ENCODE assay signal across 20 mouse cellular contexts in genomic region chr9:105705011-105705410, GRCm38 (mm10).
"Had no signal": no experiment of that assay in that cellular context is flagged by ENCODE, and none has a peak within 500 bp of the region (broad histone marks: within the 10 kb centered on the region; RNA-seq: fewer than 3 reads in every experiment).

No protein-coding gene starts in this region.

- ATAC-seq: lung, postnatal 0 days; midbrain, embryonic 16.5 days had no signal

- H3K4me3 ChIP-seq: lung, embryonic 15.5 days; megakaryocyte, embryonic 14.5 days; myocyte; neural tube, embryonic 13.5 days; neural tube, embryonic 15.5 days had no signal

- H3K36me3 ChIP-seq: lung, embryonic 15.5 days; neural tube, embryonic 13.5 days; neural tube, embryonic 15.5 days had no signal

- H3K9me3 ChIP-seq: lung, embryonic 15.5 days; megakaryocyte, embryonic 14.5 days; neural tube, embryonic 13.5 days; neural tube, embryonic 15.5 days had no signal

- DNase-seq: lung, adult 2 months; lung, postnatal 14 days; lung, postnatal 36 days; midbrain, embryonic 14.5 days; right cerebral cortex, adult 18-20 months; right cerebral cortex, postnatal 25 days; right cerebral cortex, postnatal 4 days; spleen, adult 18-20 months; thymus, adult 18-20 months; thymus, postnatal 14 days; thymus, postnatal 36 days had no signal

- H3K4me2 ChIP-seq: lung, embryonic 15.5 days; midbrain, embryonic 11.5 days; neural tube, embryonic 13.5 days; neural tube, embryonic 15.5 days had no signal

- H3K27me3 ChIP-seq: lung, embryonic 15.5 days; neural tube, embryonic 13.5 days; neural tube, embryonic 15.5 days had no signal

- H3K9ac ChIP-seq: lung, embryonic 15.5 days; neural tube, embryonic 13.5 days; neural tube, embryonic 15.5 days had no signal

- H3K27ac ChIP-seq: lung, embryonic 15.5 days; macrophage; neural tube, embryonic 13.5 days; neural tube, embryonic 15.5 days had no signal
